Mouse (Mus musculus) small intestine, adult 2 months (tissue): ENCODE data around the gene Rpgrip1l. TPM values are rescaled to one million over a fixed set of nuclear protein-coding genes. Genes with fewer than 3 reads are reported as not detected.

Experiments used
- H3K27ac ChIP-seq: fragments of 200-500 bp; 2 replicates; pipeline ENCODE4 v1.5.1; 2012; ENCODE audit warnings: low read depth, low read length, control low read depth, inconsistent platforms; ENCODE audit not compliant: insufficient read depth
- H3K27me3 ChIP-seq: fragments of 200-500 bp; 2 replicates; pipeline ENCODE4 v1.6.1; 2012; ENCODE audit warnings: mild to moderate bottlenecking, moderate library complexity, low read length, inconsistent platforms; ENCODE audit not compliant: control insufficient read depth, insufficient read depth
- H3K36me3 ChIP-seq: fragments of 200-500 bp; 2 replicates; pipeline ENCODE4 v1.6.1; 2012; ENCODE audit warnings: mild to moderate bottlenecking, low read length, control low read depth, inconsistent platforms; ENCODE audit not compliant: control insufficient read depth, insufficient read depth
- H3K4me1 ChIP-seq: fragments of 200-500 bp; 2 replicates; pipeline ENCODE4 v1.6.1; 2012; ENCODE audit warnings: low read length, inconsistent platforms, mixed read lengths; ENCODE audit not compliant: control insufficient read depth, insufficient read depth, insufficient read length
- H3K4me3 ChIP-seq: fragments of 200-500 bp; 2 replicates; pipeline ENCODE4 v1.5.1; 2012; ENCODE audit warnings: low read depth, mild to moderate bottlenecking, control low read depth, inconsistent platforms, low read length, moderate library complexity
- CTCF ChIP-seq: fragments of 200-500 bp; IDR thresholded peaks from 2 replicates; pipeline ENCODE4 v1.5.1; 2012; ENCODE audit warnings: low read depth, mild to moderate bottlenecking, control low read depth, inconsistent platforms, low read length, moderate library complexity, mixed read lengths; ENCODE audit not compliant: insufficient replicate concordance, insufficient read length; ENCODE audit errors: extremely low read depth
- POLR2A ChIP-seq: fragments of 200-500 bp; IDR thresholded peaks from 2 replicates; pipeline ENCODE4 v1.6.1; 2012; ENCODE audit warnings: low read depth, mild to moderate bottlenecking, control low read depth, inconsistent platforms, low read length, moderate library complexity
- WGBS: fragments of 180-500 bp; shearing (Covaris S2); methylation state at CpG from one replicate; pipeline ENCODE4 v1.1.7; 2018; 5-methylcytosine and 5-hydroxymethylcytosine counted together
- polyA plus RNA-seq: library from polyadenylated mRNA; depleted of rRNA; stranded (reverse); fragments of >200 nt; gene quantifications from 2 replicates; pipeline ENCODE4 v1.2.3, GENCODE M21; 2012

Rpgrip1l gene
- polyA plus RNA-seq, 1 experiment: 0.70 TPM

DNA sequence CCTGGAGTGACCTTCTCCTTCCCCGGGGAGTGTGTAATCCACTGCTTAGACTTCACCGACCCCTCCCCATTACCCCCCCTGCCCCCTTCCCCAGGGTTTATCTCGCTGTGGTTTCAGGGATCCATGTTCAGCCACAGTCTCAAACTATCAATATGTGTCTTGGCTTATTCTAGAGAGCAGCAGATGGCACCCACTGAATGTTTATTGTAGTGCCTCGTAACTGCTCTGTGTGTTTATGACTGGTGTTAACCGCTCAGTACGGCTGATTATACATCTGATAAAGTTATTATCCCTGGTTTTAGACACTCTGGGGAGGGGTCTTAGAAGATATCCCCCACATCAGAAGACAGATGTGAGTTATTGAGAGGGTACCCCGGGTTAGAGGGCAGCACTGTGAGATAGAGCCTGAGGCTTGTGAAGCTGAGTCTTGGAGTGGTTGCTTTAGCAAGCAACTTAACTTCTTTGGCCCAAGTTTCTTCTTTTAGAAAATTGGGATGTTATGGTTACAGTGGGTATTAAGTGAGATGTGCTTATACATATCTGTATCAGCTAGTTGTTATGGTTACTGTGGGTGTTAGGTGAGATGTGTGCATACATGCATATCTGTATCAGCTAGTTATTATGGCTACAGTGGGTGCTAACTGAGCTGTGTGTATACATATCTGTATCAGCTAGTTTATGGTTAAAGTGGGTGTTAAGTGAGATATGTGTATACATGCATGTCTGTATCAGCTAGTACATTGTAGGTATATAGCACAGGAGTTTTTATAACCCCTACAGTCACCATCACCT, 6.1 kb upstream of the Rpgrip1l start:
- Histone ChIP-seq H3K4me3 (no peak overlapping the region), H3K36me3 (no peaks in the 10 kb centered on the region), H3K27ac (no peak overlapping the region), H3K4me1 (no peaks in the 10 kb centered on the region; the same call in 1 of the 2 replicates), H3K27me3 (no peaks in the 10 kb centered on the region)
- TF ChIP-seq CTCF (no peak), POLR2A (no peak)
- WGBS: 62% methylated on average over 7 of the region's 7 CpGs

DNA sequence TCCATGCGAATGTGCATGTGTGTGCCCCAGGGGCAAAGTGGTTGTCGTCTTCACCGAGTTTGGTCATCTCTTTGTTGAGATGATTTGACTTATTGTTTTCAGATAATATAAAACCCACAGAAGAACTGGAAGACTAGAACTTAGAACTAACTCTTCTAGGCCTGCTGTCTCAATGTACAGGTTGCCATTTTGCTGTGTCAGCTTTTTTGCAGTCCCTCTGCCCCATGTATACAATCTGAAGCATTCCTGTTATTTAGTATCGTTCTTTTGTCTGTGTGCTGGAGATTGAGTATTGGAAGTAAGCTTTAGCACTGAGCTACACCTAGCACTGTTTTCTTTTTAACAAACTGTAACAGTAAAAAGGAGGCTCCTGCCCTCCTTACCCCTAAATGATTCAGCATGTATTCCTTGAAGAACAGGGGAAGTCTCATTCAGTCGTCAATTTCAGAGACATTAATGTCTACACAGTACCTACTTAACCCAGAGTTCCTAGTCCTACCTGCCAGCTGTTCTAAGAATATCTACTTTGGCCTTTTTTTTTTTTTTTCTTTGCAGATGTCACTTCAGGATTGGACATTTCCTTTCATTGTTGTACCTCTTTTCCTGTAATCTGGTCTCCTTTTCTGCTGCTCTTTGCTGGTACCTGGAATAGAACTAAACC, 4.6 kb upstream of the Rpgrip1l start:
- Histone ChIP-seq H3K36me3 (no peaks in the 10 kb centered on the region), H3K4me3 (no peak overlapping the region), H3K4me1 (peaks cover 2% of the 10 kb centered on the region), H3K27ac (no peak overlapping the region), H3K27me3 (no peaks in the 10 kb centered on the region)
- TF ChIP-seq POLR2A: no peak
- no peak for TF ChIP-seq CTCF
- WGBS: 85% methylated on average over 5 of the region's 5 CpGs

DNA sequence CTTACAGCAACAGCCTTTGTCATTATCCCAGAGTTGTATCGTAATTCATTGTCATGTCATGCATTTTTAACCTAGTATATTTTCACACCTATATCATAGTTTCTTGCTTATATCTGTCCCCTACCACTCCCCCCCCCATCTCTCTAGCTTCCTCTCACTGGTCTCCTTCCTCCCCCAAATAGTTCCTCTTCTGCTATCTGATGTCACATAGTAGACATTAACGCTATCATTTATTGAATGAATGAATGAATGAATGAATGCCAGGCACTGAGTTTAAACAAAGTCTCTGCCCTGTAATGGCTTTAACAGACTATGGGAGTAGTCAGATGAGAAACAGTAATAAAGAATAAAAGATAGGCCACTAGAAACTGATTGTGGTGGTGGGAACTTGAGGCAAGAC, 720 bp downstream of the Rpgrip1l start:
- Histone ChIP-seq H3K36me3 (no peaks in the 10 kb centered on the region), H3K4me3 (no peak overlapping the region), H3K27ac (no peak overlapping the region), H3K27me3 (no peaks in the 10 kb centered on the region), H3K4me1 (peaks cover 2% of the 10 kb centered on the region)
- TF ChIP-seq POLR2A: no peak
- TF ChIP-seq CTCF: no peak
- 71% methylated on average over 2 of the region's 2 CpGs for WGBS

DNA sequence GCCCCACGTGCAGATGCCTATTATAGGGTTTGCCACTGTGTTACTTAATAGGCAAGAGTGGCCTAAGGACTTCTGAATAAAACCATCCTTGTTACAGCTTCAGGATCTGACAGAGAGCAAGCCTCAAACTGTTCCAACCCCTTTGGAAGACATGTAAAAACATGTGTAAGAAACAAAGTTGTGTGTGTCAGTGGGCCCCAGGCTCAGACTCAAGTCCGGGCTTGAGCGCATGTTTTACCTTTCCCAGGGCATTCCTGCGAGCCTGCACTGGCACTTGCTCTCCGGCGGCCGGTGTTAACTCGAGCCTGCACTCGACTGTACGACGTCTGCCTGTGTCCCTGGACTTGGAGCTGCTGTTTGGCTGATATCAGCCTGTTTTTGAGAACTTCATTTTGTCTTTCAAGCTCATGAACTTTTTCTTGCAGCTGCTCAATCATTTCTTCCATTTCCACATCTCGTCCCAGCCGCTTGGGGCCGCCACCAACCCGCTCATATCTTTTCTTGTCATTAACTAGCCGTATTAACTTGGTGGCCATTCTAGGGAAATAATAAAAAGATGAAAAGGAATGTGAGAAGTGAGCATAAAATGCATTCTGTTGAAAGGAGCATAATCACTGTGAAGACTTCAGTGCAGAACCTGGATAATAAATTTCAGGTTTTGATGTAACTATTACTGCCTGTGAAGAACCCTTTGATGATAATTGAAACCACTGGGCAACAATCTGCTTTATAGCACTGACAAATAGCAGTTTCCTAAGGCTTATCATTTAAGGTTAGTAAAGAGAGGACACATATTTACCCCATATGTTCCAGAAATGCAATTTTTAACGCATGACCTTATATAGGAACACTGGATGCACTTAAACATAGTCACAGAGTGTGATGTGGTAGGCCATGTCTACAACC, 8.3 kb downstream of the Rpgrip1l start:
- H3K4me1 ChIP-seq: no peaks in the 10 kb centered on the region
- WGBS: 92% methylated on average over 17 of the region's 17 CpGs
- no peak overlapping the region for H3K27ac ChIP-seq
- H3K36me3 ChIP-seq: peaks cover 8% of the 10 kb centered on the region; the same call in 1 of the 2 replicates
- no peaks in the 10 kb centered on the region for H3K27me3 ChIP-seq
- H3K4me3 ChIP-seq: no peak overlapping the region
- TF ChIP-seq CTCF (no peak), POLR2A (no peak)

DNA sequence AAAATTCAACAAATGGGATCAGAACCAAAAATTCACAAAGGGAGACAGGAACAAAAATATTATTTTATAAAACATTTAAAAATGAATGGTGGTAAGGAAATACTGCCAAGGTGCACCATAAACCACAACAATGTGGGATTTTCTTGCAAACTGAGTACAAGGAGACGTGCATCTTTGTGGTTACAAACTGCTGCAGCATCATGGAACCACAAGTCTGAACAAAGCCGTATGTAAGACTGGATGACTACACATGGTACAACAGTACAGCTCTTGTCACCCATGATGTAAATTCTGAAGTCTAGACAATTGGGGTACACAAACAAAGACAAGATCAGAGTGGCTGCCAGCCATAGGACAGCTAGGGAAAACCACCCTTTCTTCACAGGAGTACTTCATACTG, 14.4 kb downstream of the Rpgrip1l start:
- Histone ChIP-seq H3K27ac (no peak overlapping the region), H3K4me3 (no peak overlapping the region), H3K4me1 (no peaks in the 10 kb centered on the region), H3K36me3 (peaks cover 3% of the 10 kb centered on the region; the same call in 1 of the 2 replicates), H3K27me3 (no peaks in the 10 kb centered on the region)
- TF ChIP-seq POLR2A: no peak
- no peak for TF ChIP-seq CTCF
- 93% methylated on average over 2 of the region's 2 CpGs for WGBS

DNA sequence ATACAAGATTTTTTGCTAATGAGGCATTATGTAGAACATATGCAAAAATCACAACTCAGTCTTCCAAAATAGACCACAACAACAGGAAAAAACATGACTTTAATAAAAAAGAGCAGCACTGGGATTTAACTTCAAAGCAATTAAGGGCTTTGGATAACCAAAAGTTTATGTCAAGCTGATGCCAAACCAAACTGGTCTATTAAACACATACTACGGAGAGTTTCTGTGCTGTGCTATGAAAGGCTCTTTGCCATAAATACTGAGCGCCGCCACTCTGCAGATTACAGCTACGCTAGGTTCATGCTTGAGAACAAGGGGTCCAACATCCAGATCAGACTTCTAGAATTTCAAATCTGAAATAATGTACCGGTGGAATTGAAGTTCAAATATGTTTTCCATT, 17.3 kb downstream of the Rpgrip1l start:
- Histone ChIP-seq H3K4me3 (no peak overlapping the region), H3K27ac (no peak overlapping the region), H3K4me1 (no peaks in the 10 kb centered on the region), H3K36me3 (no peaks in the 10 kb centered on the region), H3K27me3 (no peaks in the 10 kb centered on the region)
- TF ChIP-seq CTCF (no peak), POLR2A (no peak)
- 97% methylated on average over 5 of the region's 5 CpGs for WGBS

DNA sequence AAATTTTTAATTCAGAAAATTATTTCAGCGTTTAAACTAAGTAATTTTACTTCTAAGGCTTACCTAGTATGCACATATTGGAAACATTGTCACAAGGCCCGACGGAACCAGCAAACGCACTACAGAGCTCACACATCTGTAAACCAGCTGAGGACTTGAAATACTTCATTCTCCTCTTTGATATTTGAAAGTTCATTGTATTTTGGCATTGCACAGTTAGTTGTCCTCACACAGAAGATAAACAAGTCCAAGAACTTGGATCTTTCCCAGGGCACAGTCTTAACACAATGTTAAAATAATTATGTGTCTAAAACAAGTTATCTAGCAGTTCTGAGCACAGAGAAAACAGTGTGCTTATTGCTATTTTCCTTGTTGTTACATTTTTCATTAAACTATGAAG, 22.5 kb downstream of the Rpgrip1l start:
- no peaks in the 10 kb centered on the region for H3K27me3 ChIP-seq

More for the DNA sequence above, 22.5 kb downstream of the Rpgrip1l start:
- Histone ChIP-seq H3K36me3 (no peaks in the 10 kb centered on the region), H3K4me1 (no peaks in the 10 kb centered on the region), H3K4me3 (no peak overlapping the region), H3K27ac (no peak overlapping the region)
- TF ChIP-seq POLR2A (no peak), CTCF (no peak)
- WGBS: 84% methylated on average over 4 of the region's 4 CpGs
